Mouse (Mus musculus) midbrain, embryonic 12.5 days (tissue): ENCODE results near the gene Csad. TPM values are rescaled to one million over a fixed set of nuclear protein-coding genes. Genes with fewer than 3 reads are reported as not detected.

Experiments
- ATAC-seq: fragments of 200-750 bp; cut with Nextera tagmentation; 2 replicates; pipeline ENCODE4 v1.8.0; 2017; ENCODE audit warnings: low read depth, moderate TSS enrichment, moderate library complexity; ENCODE audit not compliant: low FRiP score
- H3K27ac ChIP-seq: fragments of 300-500 bp; sonication (generic); replicated peaks from 2 replicates; pipeline ENCODE4 v1.5.1; 2016; ENCODE audit warnings: mild to moderate bottlenecking
- H3K27me3 ChIP-seq: fragments of 300-500 bp; sonication (generic); 2 replicates; pipeline ENCODE4 v1.6.1; 2016; ENCODE audit warnings: mild to moderate bottlenecking
- H3K36me3 ChIP-seq: fragments of 300-500 bp; sonication (generic); 2 replicates; pipeline ENCODE4 v1.6.1; 2016
- H3K4me1 ChIP-seq: fragments of 300-500 bp; sonication (generic); 2 replicates; pipeline ENCODE4 v1.6.1; 2016
- H3K4me2 ChIP-seq: fragments of 300-500 bp; sonication (generic); replicated peaks from 2 replicates; pipeline ENCODE4 v1.6.1; 2016; ENCODE audit warnings: mild to moderate bottlenecking, moderate library complexity
- H3K4me3 ChIP-seq: fragments of 300-500 bp; sonication (generic); 2 replicates; pipeline ENCODE4 v1.5.1; 2016; ENCODE audit warnings: mild to moderate bottlenecking
- H3K9ac ChIP-seq: fragments of 300-500 bp; sonication (generic); replicated peaks from 2 replicates; pipeline ENCODE4 v1.6.1; 2016; ENCODE audit warnings: mild to moderate bottlenecking, moderate library complexity
- H3K9me3 ChIP-seq: fragments of 300-500 bp; sonication (generic); 2 replicates; pipeline ENCODE4 v1.6.1; 2016; ENCODE audit warnings: mild to moderate bottlenecking
- WGBS: fragments of 180-500 bp; shearing (Covaris S2); methylation state at CpG from one replicate; pipeline ENCODE4 v1.1.7; 2016; 5-methylcytosine and 5-hydroxymethylcytosine counted together
- polyA plus RNA-seq: library from polyadenylated mRNA; unstranded; fragments of >200 nt; fragmentation: Nextera tagmentation; extraction: Ambion mirVana; gene quantifications from 2 replicates; pipeline ENCODE4 v1.2.1, GENCODE M21; 2016

The Csad gene
- polyA plus RNA-seq, 1 experiment from 2014 or later = 41.0 TPM

GRCm38 (mm10) chr15:102192271-102192812 is 12.2 kb downstream of the Csad start:
- no peaks in the 10 kb centered on the region for H3K4me1 ChIP-seq
- H3K9me3 ChIP-seq = no peaks in the 10 kb centered on the region
- no peaks in the 10 kb centered on the region for H3K27me3 ChIP-seq
- H3K4me2 ChIP-seq = no peak overlapping the region
- no peak overlapping the region for H3K27ac ChIP-seq
- WGBS = 85% methylated on average over 7 of the region's 7 CpGs
- no peaks in the 10 kb centered on the region for H3K36me3 ChIP-seq
- H3K4me3 ChIP-seq = no peak overlapping the region
- no peak overlapping the region for H3K9ac ChIP-seq
- no peak for ATAC-seq

GRCm38 (mm10) chr15:102191699-102192098 is 12.8 kb downstream of the Csad start:
- no peaks in the 10 kb centered on the region for H3K27me3 ChIP-seq
- no peak overlapping the region for H3K9ac ChIP-seq
- no peaks in the 10 kb centered on the region for H3K4me1 ChIP-seq
- H3K9me3 ChIP-seq = no peaks in the 10 kb centered on the region
- no peak overlapping the region for H3K4me2 ChIP-seq
- 74% methylated on average over 7 of the region's 7 CpGs for WGBS
- no peak overlapping the region; the same call in 1 of the 2 replicates for H3K27ac ChIP-seq
- no peak overlapping the region for H3K4me3 ChIP-seq
- ATAC-seq = no peak
- no peaks in the 10 kb centered on the region; the same call in 1 of the 2 replicates for H3K36me3 ChIP-seq

GRCm38 (mm10) chr15:102188883-102189282 is 15.6 kb downstream of the Csad start:
- ATAC-seq = no peak
- no peak overlapping the region for H3K4me3 ChIP-seq
- no peak overlapping the region for H3K4me2 ChIP-seq
- H3K9me3 ChIP-seq = no peaks in the 10 kb centered on the region
- no peak overlapping the region for H3K9ac ChIP-seq
- H3K36me3 ChIP-seq = peaks cover 3% of the 10 kb centered on the region; the same call in 1 of the 2 replicates
- no peaks in the 10 kb centered on the region for H3K27me3 ChIP-seq
- no peak overlapping the region for H3K27ac ChIP-seq
- H3K4me1 ChIP-seq = no peaks in the 10 kb centered on the region
- 66% methylated on average over 6 of the region's 6 CpGs for WGBS

- ATAC-seq = no peak
- 88% methylated on average over 10 of the region's 10 CpGs for WGBS
- Histone ChIP-seq H3K4me1 (no peaks in the 10 kb centered on the region), H3K9ac (no peak overlapping the region), H3K4me2 (no peak overlapping the region), H3K36me3 (peaks cover 7% of the 10 kb centered on the region; the same call in 1 of the 2 replicates), H3K9me3 (no peaks in the 10 kb centered on the region), H3K27me3 (no peaks in the 10 kb centered on the region), H3K4me3 (no peak overlapping the region), H3K27ac (no peak overlapping the region)
Observed at GRCm38 (mm10) chr15:102188096-102188495, 16.4 kb downstream of the Csad start.

GRCm38 (mm10) chr15:102186239-102186638 is 18.3 kb downstream of the Csad start:
- WGBS = 76% methylated on average over 11 of the region's 11 CpGs

GRCm38 (mm10) chr15:102183076-102183475 is 21.4 kb downstream of the Csad start:
- Histone ChIP-seq H3K27ac (no peak overlapping the region), H3K4me3 (no peak overlapping the region), H3K9ac (no peak overlapping the region), H3K4me1 (no peaks in the 10 kb centered on the region), H3K27me3 (no peaks in the 10 kb centered on the region), H3K4me2 (no peak overlapping the region), H3K36me3 (peaks cover 7% of the 10 kb centered on the region; the same call in 1 of the 2 replicates), H3K9me3 (no peaks in the 10 kb centered on the region)
- no peak for ATAC-seq
- WGBS = 86% methylated on average over 3 of the region's 3 CpGs

More at GRCm38 (mm10) chr15:102186239-102186638, 18.3 kb downstream of the Csad start:
- Histone ChIP-seq H3K27ac (no peak overlapping the region), H3K4me2 (no peak overlapping the region), H3K9me3 (no peaks in the 10 kb centered on the region), H3K4me3 (no peak overlapping the region), H3K9ac (no peak overlapping the region), H3K4me1 (no peaks in the 10 kb centered on the region), H3K27me3 (no peaks in the 10 kb centered on the region), H3K36me3 (peaks cover 7% of the 10 kb centered on the region; the same call in 1 of the 2 replicates)
- no peak for ATAC-seq

GRCm38 (mm10) chr15:102179924-102180323 is 24.6 kb downstream of the Csad start:
- Histone ChIP-seq H3K36me3 (0 out of 2 replicates have a peak, but pooled peaks cover 7% of the 10 kb centered on the region), H3K4me2 (no peak overlapping the region), H3K9ac (no peak overlapping the region), H3K27me3 (no peaks in the 10 kb centered on the region), H3K27ac (no peak overlapping the region), H3K9me3 (no peaks in the 10 kb centered on the region), H3K4me3 (no peak overlapping the region), H3K4me1 (no peaks in the 10 kb centered on the region)
- WGBS = 93% methylated on average over 14 of the region's 14 CpGs
- ATAC-seq = no peak

GRCm38 (mm10) chr15:102179106-102179505 is 25.4 kb downstream of the Csad start:
- Histone ChIP-seq H3K9me3 (no peaks in the 10 kb centered on the region), H3K4me1 (no peaks in the 10 kb centered on the region), H3K4me2 (no peak overlapping the region), H3K27me3 (no peaks in the 10 kb centered on the region), H3K4me3 (no peak overlapping the region), H3K27ac (no peak overlapping the region), H3K9ac (no peak overlapping the region), H3K36me3 (0 out of 2 replicates have a peak, but pooled peaks cover 6% of the 10 kb centered on the region)
- no peak for ATAC-seq
- 79% methylated on average over 9 of the region's 9 CpGs for WGBS

GRCm38 (mm10) chr15:102178279-102178678 is 26.2 kb downstream of the Csad start:
- Histone ChIP-seq H3K4me3 (no peak overlapping the region), H3K9me3 (no peaks in the 10 kb centered on the region), H3K27ac (no peak overlapping the region), H3K9ac (no peak overlapping the region), H3K27me3 (no peaks in the 10 kb centered on the region), H3K4me2 (no peak overlapping the region), H3K4me1 (no peaks in the 10 kb centered on the region), H3K36me3 (no peaks in the 10 kb centered on the region)
- no peak for ATAC-seq
- WGBS = 12% methylated on average over 6 of the region's 6 CpGs

GRCm38 (mm10) chr15:102177417-102177816 is 27.1 kb downstream of the Csad start:
- H3K27ac ChIP-seq = no peak overlapping the region
- no peaks in the 10 kb centered on the region for H3K4me1 ChIP-seq
- no peaks in the 10 kb centered on the region for H3K36me3 ChIP-seq
- H3K27me3 ChIP-seq = no peaks in the 10 kb centered on the region
- no peaks in the 10 kb centered on the region for H3K9me3 ChIP-seq
- no peak overlapping the region for H3K4me2 ChIP-seq
- H3K4me3 ChIP-seq = no peak overlapping the region
- no peak for ATAC-seq
- WGBS = 86% methylated on average over 8 of the region's 8 CpGs
- no peak overlapping the region for H3K9ac ChIP-seq

GRCm38 (mm10) chr15:102176571-102177316 is 27.8 kb downstream of the Csad start:
- Histone ChIP-seq H3K4me1 (no peaks in the 10 kb centered on the region), H3K4me3 (no peak overlapping the region), H3K9ac (no peak overlapping the region), H3K9me3 (no peaks in the 10 kb centered on the region), H3K27me3 (no peaks in the 10 kb centered on the region), H3K36me3 (no peaks in the 10 kb centered on the region), H3K4me2 (no peak overlapping the region), H3K27ac (no peak overlapping the region)
- ATAC-seq = no peak
- 89% methylated on average over 7 of the region's 7 CpGs for WGBS

- H3K9me3 ChIP-seq = no peaks in the 10 kb centered on the region
- H3K4me2 ChIP-seq = no peak overlapping the region
- H3K36me3 ChIP-seq = no peaks in the 10 kb centered on the region
- no peak overlapping the region for H3K4me3 ChIP-seq
- H3K27ac ChIP-seq = no peak overlapping the region
- no peaks in the 10 kb centered on the region for H3K4me1 ChIP-seq
- WGBS = 86% methylated on average over 16 of the region's 16 CpGs
- no peaks in the 10 kb centered on the region for H3K27me3 ChIP-seq
- no peak for ATAC-seq
- no peak overlapping the region for H3K9ac ChIP-seq
Observed at GRCm38 (mm10) chr15:102175736-102176319, 28.7 kb downstream of the Csad start.
